Mouse (Mus musculus): ENCODE measurements at regions not wholly inside any gene's neighbourhood (a gene's known extent, or its start where the extent isn't known, plus 50 kb on each side); places are given as distances from the start of the nearest gene placed in this dataset.

- H3K27ac ChIP-seq (replicated peaks; ENCODE audit: insufficient read depth, low read depth, low read length), result no peak overlapping the region
- H3K79me2 ChIP-seq (ENCODE audit: control insufficient read depth, insufficient read depth, low read length), result no peaks in the 10 kb centered on the region
- H3K4me3 ChIP-seq (ENCODE audit: insufficient read depth, low read depth, low read length), result no peak overlapping the region
- H3K27me3 ChIP-seq (ENCODE audit: control insufficient read depth, insufficient read depth, low read length), result no peaks in the 10 kb centered on the region
- H3K4me1 ChIP-seq (ENCODE audit: control insufficient read depth, insufficient read depth, low read length), result no peaks in the 10 kb centered on the region
- TF ChIP-seq POLR2A (IDR thresholded peaks at IDR 0.05; ENCODE audit: extremely low read depth, insufficient read depth, low read length) (no peak), CTCF (IDR thresholded peaks at IDR 0.05; ENCODE audit: low read depth, low read length) (no peak)
- no peaks in the 10 kb centered on the region for H3K36me3 ChIP-seq (ENCODE audit: control insufficient read depth, insufficient read depth, low read length)
- DNase-seq (ENCODE audit: extremely low read depth, low read depth, low spot score), result no peak
- H3K9ac ChIP-seq (ENCODE audit: low read depth, low read length), result no peak overlapping the region
- WGBS, result 86% methylated on average over 2 of the region's 2 CpGs
These were observed 474.4 kb upstream of the Htr2a start for GRCm38 (mm10) chr14:74166221-74166620.

DNA sequence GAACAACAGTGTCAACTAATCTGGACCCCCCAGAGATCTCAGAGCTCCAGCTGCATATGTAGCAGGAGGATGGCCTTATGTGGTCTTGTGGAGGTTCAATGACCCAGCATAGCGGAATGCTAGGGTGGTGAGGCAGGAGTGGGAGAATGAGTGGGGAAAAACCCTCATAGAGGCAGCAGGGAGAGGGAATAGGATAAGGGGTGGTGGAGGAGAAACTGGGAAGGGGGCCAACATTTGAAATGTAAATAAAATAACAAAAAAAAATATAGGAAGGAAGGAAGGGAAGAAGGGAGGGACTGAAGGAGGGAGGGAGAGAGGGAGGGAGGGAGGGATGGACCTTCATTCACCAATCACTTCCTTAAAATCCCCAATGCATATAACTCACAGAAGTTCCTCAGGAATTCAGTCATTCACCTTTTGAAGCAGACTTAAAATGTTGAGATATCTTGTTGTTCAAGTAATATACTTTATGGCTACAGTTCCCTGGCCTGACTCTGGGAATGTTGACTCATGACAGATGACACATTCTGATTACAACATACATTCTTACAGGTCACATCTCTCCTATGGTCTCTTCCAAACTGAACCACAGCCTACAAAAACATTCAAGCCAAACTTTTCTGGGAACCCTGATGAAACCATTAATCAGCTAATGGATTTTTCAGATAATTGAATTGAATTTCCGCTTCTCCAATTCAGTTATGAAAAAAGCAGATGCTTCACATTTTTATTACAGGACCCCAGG is 471.3 kb upstream of the Htr2a start:
- H3K27me3 ChIP-seq (ENCODE audit: control insufficient read depth, insufficient read depth, low read length), result no peaks in the 10 kb centered on the region
- no peaks in the 10 kb centered on the region for H3K4me1 ChIP-seq (ENCODE audit: control insufficient read depth, insufficient read depth, low read length)
- no peaks in the 10 kb centered on the region for H3K79me2 ChIP-seq (ENCODE audit: control insufficient read depth, insufficient read depth, low read length)
- no peak overlapping the region for H3K9ac ChIP-seq (ENCODE audit: low read depth, low read length)
- H3K27ac ChIP-seq (replicated peaks; ENCODE audit: insufficient read depth, low read depth, low read length), result no peak overlapping the region
- WGBS, result 83% methylated on average over 2 of the region's 2 CpGs
- DNase-seq (ENCODE audit: extremely low read depth, low read depth, low spot score), result no peak
- no peaks in the 10 kb centered on the region for H3K36me3 ChIP-seq (ENCODE audit: control insufficient read depth, insufficient read depth, low read length)
- TF ChIP-seq CTCF (IDR thresholded peaks at IDR 0.05; ENCODE audit: low read depth, low read length) (no peak), POLR2A (IDR thresholded peaks at IDR 0.05; ENCODE audit: extremely low read depth, insufficient read depth, low read length) (no peak)
- no peak overlapping the region for H3K4me3 ChIP-seq (ENCODE audit: insufficient read depth, low read depth, low read length)

GRCm38 (mm10) chr14:74180066-74180465 is 460.6 kb upstream of the Htr2a start:
- no peak for DNase-seq (ENCODE audit: extremely low read depth, low read depth, low spot score)
- no peak overlapping the region for H3K27ac ChIP-seq (replicated peaks; ENCODE audit: insufficient read depth, low read depth, low read length)
- 64% methylated on average over 2 of the region's 2 CpGs for WGBS

GRCm38 (mm10) chr14:74182996-74183395 is 457.6 kb upstream of the Htr2a start:
- Histone ChIP-seq H3K36me3 (ENCODE audit: control insufficient read depth, insufficient read depth, low read length) (no peaks in the 10 kb centered on the region), H3K9ac (ENCODE audit: low read depth, low read length) (no peak overlapping the region), H3K79me2 (ENCODE audit: control insufficient read depth, insufficient read depth, low read length) (no peaks in the 10 kb centered on the region), H3K27me3 (ENCODE audit: control insufficient read depth, insufficient read depth, low read length) (no peaks in the 10 kb centered on the region), H3K27ac (replicated peaks; ENCODE audit: insufficient read depth, low read depth, low read length) (no peak overlapping the region), H3K4me1 (ENCODE audit: control insufficient read depth, insufficient read depth, low read length) (no peaks in the 10 kb centered on the region), H3K4me3 (ENCODE audit: insufficient read depth, low read depth, low read length) (no peak overlapping the region)
- no peak for TF ChIP-seq CTCF (IDR thresholded peaks at IDR 0.05; ENCODE audit: low read depth, low read length)
- no peak for TF ChIP-seq POLR2A (IDR thresholded peaks at IDR 0.05; ENCODE audit: extremely low read depth, insufficient read depth, low read length)
- no peak for DNase-seq (ENCODE audit: extremely low read depth, low read depth, low spot score)
- WGBS, result 82% methylated on average over 4 of the region's 4 CpGs

More at GRCm38 (mm10) chr14:74180066-74180465, 460.6 kb upstream of the Htr2a start:
- no peaks in the 10 kb centered on the region for H3K27me3 ChIP-seq (ENCODE audit: control insufficient read depth, insufficient read depth, low read length)
- H3K36me3 ChIP-seq (ENCODE audit: control insufficient read depth, insufficient read depth, low read length), result no peaks in the 10 kb centered on the region
- no peak for TF ChIP-seq POLR2A (IDR thresholded peaks at IDR 0.05; ENCODE audit: extremely low read depth, insufficient read depth, low read length)
- TF ChIP-seq CTCF (IDR thresholded peaks at IDR 0.05; ENCODE audit: low read depth, low read length), result no peak
- no peaks in the 10 kb centered on the region for H3K79me2 ChIP-seq (ENCODE audit: control insufficient read depth, insufficient read depth, low read length)
- H3K9ac ChIP-seq (ENCODE audit: low read depth, low read length), result no peak overlapping the region
- no peaks in the 10 kb centered on the region for H3K4me1 ChIP-seq (ENCODE audit: control insufficient read depth, insufficient read depth, low read length)
- no peak overlapping the region for H3K4me3 ChIP-seq (ENCODE audit: insufficient read depth, low read depth, low read length)

DNA sequence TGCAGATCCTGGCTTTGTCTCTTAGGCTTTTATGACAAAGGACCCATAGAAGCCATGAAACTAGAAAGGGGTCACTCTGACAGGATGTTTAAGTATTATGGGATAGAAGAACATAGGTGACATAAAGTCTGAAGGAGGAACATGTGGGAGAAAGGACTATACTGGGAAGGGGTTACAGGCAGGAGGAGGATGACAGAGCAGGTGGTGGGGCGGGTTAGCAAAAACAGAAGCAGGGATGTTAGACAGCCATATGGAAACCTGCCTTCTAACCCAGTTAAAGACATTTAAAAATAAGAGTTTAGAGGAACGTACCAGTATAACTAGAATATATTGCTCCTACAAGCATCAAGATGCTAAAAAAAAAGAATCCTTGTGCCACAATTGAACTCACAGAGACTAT is 438.9 kb upstream of the Htr2a start:
- no peak for DNase-seq (ENCODE audit: extremely low read depth, low read depth, low spot score)
- no peaks in the 10 kb centered on the region for H3K36me3 ChIP-seq (ENCODE audit: control insufficient read depth, insufficient read depth, low read length)
- 86% methylated on average over 2 of the region's 2 CpGs for WGBS
- no peaks in the 10 kb centered on the region for H3K4me1 ChIP-seq (ENCODE audit: control insufficient read depth, insufficient read depth, low read length)
- H3K9ac ChIP-seq (ENCODE audit: low read depth, low read length), result no peak overlapping the region
- no peaks in the 10 kb centered on the region for H3K79me2 ChIP-seq (ENCODE audit: control insufficient read depth, insufficient read depth, low read length)
- H3K27me3 ChIP-seq (ENCODE audit: control insufficient read depth, insufficient read depth, low read length), result no peaks in the 10 kb centered on the region
- H3K27ac ChIP-seq (replicated peaks; ENCODE audit: insufficient read depth, low read depth, low read length), result no peak overlapping the region
- no peak overlapping the region for H3K4me3 ChIP-seq (ENCODE audit: insufficient read depth, low read depth, low read length)
- TF ChIP-seq POLR2A (IDR thresholded peaks at IDR 0.05; ENCODE audit: extremely low read depth, insufficient read depth, low read length) (no peak), CTCF (IDR thresholded peaks at IDR 0.05; ENCODE audit: low read depth, low read length) (no peak)

GRCm38 (mm10) chr14:74205011-74205410 is 435.6 kb upstream of the Htr2a start:
- H3K4me3 ChIP-seq (ENCODE audit: insufficient read depth, low read depth, low read length), result no peak overlapping the region

More at GRCm38 (mm10) chr14:74205011-74205410, 435.6 kb upstream of the Htr2a start:
- Histone ChIP-seq H3K9ac (ENCODE audit: low read depth, low read length) (no peak overlapping the region), H3K36me3 (ENCODE audit: control insufficient read depth, insufficient read depth, low read length) (no peaks in the 10 kb centered on the region), H3K27me3 (ENCODE audit: control insufficient read depth, insufficient read depth, low read length) (no peaks in the 10 kb centered on the region), H3K79me2 (ENCODE audit: control insufficient read depth, insufficient read depth, low read length) (no peaks in the 10 kb centered on the region), H3K4me1 (ENCODE audit: control insufficient read depth, insufficient read depth, low read length) (no peaks in the 10 kb centered on the region), H3K27ac (replicated peaks; ENCODE audit: insufficient read depth, low read depth, low read length) (no peak overlapping the region)
- 86% methylated on average over 1 of the region's 1 CpGs for WGBS
- TF ChIP-seq POLR2A (IDR thresholded peaks at IDR 0.05; ENCODE audit: extremely low read depth, insufficient read depth, low read length) (no peak), CTCF (IDR thresholded peaks at IDR 0.05; ENCODE audit: low read depth, low read length) (no peak)
- DNase-seq (ENCODE audit: extremely low read depth, low read depth, low spot score), result no peak
